Mouse (Mus musculus) adrenal gland, adult (tissue): ENCODE measurements around the gene Filip1.

Source experiments
- DNase-seq, 2 experiments: peaks; one replicate each; pipeline ENCODE4 v3.0.0; 2022 to 2023; ENCODE audit warnings: low spot score in 1 of 2; ENCODE audit not compliant: inconsistent age in 2 of 2

The Filip1 gene

DNA sequence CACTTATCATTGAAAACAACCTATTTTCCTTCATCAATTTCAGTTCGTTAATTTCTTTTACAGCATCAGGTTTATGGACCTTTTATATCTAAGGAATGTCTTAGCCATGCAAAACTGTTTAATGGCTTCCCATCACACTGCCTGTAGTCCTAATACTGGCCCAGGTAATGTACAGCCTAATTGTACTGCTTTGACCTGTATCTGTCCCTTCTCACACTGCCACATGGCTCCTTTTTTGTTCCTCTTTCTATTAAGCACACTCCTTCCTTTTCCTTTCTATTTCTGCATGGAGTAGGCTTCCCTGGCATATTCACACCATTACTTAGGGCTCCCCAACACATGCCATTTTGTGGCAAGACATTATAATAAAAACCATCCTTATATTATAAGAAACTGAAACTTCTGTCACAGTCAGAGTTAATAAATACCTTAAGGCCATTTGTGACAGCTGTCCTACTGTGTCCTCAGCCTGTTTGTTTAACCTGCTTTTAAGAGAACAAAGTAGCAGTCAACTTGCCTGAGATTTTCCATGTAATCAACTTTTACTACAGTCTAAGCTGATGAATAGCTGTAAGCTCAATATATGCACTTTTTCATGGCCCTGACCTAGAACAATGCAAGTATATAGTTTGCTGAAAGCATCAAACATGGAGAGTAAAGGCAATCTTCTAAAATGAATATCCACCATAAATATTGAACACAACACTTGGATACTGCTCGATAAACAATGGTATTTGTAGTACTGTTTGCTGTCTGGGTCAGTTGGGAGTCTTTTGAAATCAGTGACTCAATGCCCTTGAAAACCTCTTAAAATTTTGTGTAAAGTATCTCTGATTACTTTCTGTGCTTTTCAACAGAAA lies 227.5 kb downstream of the Filip1 start:
- peak in 1 of 2 experiments; percentile 67 for DNase-seq

DNA sequence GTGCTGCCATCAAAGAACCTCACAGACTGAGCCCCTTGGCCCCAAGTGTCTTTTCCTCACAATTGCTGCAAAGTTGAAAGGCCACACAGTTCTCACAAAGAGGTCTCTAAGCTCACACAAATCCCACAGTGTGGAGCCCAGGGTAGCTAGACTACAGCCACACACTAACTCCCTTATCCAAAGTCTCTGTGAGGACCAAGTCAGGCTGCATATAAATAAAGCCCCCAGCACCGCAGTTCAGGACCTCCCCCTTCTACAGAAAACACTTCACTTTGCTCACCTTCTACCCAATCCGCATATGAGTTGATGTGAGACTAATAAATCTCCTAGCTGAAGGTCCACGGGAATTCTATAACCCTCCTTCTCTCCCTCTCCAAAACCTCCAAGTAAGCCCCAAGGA lies 228.2 kb downstream of the Filip1 start:
- no peak for DNase-seq

DNA sequence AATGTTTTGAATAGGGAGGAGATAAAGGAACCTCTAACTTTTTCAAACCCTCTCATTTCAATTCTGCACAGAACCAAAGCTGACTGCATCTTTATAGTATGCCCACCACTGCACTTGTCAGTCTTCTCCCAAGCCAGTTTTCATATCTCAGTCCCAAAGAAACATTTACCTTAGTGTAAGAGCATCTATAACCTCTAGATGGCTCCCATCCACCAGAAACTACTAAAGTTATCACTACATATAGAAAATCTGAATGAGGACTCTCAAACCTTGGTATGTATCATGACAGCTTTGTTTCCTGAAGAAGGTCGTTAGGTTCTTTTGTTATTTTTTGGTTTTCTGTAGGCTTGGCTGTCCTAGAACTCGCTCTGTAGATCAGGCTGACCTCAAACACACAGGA lies 233.3 kb downstream of the Filip1 start:
- DNase-seq = no peak

DNA sequence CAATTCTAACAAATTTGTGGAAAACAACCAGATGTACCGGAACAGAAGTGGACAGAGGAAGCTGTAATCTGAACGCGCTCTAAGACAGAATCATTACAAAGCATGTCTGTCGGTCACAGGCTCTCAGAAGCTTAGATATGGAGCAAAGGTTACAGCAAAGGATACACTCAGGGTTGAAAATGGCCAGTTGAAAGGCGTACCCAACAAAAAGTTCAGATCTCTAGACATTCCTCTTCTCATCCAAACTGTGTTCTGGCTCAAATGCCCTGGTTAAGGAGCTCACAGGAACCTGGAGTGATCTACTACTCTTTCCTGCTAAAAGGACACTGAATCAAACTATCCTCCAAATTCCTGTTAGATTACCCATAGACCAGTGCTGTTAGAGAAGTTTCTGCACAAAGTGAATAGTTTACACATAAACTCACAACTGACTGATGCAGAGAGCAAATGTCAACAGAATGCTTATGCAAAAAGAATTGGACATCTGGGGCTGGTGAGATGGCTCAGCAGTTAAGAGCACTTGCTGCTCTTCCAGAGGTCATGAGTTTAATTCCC lies 245.6 kb downstream of the Filip1 start:
- DNase-seq = no peak

DNA sequence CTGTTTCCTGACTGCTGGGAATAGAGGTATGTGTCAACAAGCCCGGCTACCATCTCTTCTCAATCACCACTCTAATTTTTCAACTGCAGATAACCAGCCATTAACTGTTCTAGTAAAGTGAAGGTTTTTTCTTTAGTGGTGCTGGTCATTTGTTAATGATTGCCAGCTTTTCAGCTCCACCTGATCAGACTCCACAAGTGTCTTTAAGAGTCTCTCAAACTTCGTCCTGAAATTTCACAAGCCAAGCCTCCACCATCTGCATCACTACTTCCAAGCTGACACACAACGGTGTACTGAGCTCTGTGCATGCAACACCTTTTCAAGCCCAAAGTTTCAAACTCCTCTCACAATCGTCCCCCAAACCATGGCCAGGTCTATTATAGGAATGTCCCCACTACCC lies 247.3 kb downstream of the Filip1 start:
- no peak for DNase-seq
